Mouse (Mus musculus) right cerebral cortex, postnatal 14 days (tissue): Measurements from ENCODE around the gene Psmd12.

ENCODE experiments used
- DNase-seq: peaks from one replicate; pipeline ENCODE4 v3.0.0; 2022

The Psmd12 gene

DNA sequence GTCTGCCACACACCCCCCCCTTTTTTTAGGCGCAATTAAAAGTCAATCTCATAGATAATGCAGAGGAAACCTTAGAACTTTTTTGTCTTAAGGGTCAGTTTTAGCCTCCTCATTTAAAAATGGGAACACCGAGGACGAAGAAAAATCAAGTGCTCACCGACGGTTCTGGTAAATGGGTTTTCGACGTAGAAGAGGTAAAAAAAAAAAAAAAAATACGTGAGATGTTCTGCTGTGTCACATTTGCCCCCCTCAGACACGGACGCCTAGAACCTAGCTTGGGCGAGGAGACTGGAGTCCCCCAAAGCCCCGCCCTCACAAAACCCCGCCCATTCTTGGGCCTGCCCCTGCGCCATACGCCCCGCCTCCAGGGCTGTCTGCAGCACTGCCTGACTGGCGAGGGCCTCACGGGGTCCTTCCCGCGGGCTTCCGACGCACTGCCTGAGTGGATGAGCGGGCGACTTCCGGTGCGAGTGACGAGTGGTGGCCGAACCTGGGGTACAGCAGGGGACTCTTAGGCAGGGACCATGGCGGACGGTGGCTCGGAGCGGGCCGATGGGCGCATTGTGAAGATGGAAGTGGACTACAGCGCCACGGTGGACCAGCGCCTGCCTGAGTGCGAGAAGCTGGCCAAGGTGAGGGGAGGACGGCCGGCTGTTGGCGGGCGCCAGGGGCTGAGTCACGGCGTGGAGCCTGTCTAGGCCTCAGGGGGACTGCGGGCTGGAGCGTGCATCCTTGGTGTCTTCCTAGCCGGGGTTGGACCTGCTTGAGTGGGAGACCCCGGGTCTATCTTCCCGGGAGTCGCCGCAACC is at the start of gene Psmd12:
Gene Psmd12 (plus strand): TSS at position 432 of the 809 bp plus-strand sequence.
- peak; percentile 93 for DNase-seq

DNA sequence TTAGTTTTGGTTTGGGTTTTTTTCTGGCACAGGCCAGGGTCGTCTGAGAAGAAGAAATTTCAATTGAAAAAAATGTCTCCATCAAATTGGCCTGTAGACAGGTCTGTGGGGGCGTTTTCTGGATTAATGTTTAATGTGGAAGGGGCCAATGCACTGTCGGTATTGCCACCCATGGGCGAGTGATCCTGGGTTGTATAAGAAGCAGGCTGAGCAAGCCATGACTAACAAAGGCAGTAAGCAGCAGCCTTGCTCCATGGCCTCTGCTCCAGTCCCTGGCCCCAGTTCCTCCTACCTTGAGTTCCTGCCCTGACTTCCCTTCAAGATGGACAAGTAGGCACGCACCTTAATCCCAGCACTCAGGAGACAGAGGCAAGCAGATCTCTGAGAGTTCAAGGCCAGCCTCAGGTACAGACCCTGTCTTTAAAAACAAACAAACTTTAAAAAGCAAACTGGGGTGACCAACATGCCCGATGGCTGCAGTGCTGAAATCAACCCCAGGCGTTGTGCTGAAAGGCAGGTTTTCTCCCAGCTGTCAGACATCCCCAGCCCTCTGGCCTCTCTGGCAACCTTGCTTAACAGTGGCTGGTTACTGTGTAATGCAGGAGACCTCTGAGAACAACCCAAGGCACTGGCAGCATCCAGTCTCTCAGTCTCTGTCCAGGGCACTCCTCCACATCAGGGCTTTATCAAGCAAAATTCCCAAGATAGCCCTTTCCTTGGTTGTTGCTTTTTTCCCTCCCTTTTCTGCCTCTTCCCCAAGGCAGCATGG is 47.9 kb upstream of the Psmd12 start:
- DNase-seq: no peak

DNA sequence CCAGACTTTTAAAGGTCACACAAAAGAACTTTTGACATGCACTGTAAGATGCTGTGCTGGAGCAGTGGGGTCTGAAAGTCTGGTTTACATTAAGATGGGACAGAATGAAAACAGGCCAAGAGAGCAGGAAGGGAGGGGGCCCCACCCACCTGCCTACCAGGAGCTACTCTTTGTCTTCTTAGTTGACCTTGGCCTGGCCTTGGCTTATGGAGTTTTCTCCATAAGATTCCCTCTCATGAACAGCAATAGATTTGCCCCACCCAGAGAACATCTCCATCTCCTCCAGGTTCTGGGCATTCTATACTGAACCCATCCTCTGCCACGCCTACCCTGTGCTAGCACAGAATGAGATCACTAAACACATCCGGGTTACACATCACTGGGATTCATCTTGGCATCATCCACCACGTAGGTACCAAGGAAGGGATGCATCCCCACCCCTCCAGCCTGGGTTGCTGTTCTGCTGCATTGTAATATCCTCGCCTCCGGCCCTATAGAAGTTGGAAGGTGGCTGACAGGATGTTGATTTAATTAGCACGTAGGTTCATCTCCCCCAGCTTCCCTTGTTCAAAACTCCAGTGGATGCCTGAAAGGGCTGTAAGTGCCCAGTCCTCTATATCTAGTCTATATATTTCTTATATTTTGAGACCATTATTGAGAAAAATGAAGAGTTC is 43.4 kb upstream of the Psmd12 start:
- DNase-seq: no peak

DNA sequence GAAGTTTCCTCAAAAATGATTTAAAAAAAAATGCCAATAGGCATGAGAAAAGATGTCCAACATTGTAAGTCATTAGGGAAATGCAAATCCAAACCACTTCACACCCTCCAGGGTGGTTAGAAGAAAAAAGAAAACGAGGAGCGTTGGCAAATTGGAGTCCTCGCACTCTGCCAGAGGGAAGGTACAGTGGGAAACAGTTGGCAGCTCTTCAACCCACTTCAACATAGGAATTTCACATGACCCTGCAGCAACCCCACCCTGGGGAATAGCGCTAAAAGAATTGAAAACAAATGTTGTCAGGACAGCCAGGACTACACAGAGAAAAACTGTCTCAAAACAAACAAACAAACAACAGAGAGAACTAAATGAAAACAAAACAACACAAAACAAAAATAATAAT is 41.6 kb upstream of the Psmd12 start:
- no peak for DNase-seq

DNA sequence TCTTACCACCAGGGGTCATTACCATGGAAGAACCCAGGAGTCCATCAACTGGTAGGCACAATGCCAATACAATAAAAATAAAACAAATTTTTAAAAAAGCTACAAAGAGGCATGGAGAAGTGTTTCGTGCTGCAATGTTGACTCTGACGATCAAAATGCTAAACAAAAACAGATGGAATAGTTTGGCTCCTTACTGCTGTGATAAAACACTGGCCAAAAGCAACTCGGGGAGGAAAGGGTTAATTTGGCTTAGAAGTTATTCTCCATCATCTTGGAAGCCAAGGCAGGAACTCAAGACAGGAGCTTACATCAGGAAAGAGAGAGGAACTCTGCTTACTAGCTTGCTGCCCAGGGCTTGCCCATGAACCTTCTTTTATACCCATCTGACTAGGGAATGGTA is 41.1 kb upstream of the Psmd12 start:
- no peak for DNase-seq

DNA sequence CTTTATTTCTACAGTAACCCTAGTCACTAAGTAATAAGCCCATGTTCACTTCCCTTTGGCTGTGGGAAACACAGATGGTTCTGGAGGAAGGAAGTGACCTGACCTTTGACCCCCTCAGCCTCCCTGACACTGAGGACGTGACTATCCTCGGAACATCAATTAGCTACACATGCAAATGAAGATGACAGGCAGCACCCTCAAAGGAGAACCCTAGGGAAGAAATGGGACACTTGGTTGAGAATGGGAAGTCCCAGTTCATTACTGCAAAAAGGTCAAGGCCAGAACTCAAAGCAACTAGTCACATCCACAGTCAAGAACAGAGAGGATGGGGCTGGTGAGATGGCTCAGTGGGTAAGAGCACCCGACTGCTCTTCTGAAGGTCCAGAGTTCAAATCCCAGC is 38.2 kb upstream of the Psmd12 start:
- DNase-seq: no peak

DNA sequence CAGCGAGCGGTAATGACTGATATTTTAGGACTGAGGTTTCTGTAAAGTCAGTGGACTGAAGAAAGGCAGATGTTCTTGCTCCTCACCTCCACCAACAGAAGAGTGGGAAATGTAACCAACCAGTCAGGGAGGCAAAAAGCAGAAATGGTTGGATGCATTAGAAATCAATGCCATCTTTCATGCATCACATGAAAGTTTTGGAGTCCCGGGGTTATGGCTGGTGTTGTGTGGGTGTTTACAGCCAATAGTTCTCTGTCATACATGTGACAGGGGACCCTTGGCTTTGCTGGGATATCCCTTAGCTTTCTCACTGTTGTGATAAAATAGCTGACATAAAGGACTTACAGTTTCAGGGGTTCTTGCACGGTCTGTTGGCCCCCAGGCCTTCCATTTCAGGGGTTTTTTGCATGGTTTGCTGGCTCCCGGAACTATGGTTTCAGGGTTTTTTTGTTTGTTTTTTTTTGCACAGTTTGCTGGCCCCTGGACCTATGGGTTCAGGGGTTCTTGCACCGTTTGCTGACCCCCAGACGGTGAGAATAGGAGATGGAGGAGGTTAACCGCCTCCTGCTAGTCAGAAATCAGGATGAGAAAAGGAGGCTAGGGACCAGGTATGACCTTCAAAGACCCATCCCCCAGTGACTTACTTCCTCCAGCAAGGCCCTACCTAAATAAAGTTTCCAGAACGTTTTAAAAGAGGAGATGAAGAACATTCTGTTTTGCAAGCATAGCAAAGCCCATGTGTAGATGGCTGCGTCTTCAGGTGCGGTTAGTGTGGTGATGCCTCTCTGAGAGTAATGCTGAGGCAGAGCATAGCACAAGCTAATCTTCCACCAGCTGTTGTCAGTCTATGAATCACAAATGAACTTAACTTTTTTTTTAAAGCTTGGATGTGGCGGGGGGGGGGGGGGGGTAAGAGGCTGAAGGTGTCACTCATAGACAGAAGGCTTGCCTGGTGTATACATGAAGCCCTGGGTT is 35.9 kb upstream of the Psmd12 start:
- DNase-seq: no peak

DNA sequence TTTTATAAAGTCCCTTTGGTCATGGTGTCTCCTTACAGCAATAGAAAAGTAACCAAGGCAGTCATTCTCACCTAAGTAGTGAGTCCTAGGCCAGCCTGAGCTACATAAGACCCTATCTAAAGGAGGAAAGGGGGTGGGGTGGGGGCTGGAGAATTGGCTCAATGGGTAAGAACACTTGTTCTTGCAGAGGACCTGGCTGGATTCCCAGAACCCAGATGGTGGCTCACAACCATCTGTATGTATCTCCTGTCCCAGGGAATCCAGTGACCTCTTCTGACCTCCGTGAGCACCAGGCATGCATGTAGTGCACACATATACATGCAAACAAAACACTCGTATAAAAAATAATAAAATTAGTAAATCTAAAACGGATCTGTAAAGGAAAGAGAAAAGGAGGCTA is 33.6 kb upstream of the Psmd12 start:
- DNase-seq: peak; percentile 19

DNA sequence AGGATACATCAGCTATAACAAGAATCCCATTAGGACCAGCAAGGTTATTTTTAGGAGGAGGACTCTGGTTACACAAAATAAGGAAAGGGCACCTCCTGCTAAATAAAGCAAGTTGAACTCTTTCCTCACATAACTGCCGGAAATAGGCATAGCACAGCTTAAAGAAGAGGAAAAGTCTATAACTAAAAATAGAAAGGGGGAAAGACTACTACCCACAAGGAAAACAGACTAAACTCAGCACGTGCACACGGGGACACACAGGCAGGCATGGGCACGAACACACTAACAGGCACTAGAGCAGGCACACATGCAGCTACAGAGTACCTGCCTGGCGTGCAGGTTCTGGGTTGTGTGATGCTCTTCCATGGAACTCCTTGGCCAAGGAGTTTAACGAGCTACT is 32.6 kb upstream of the Psmd12 start:
- DNase-seq: no peak

DNA sequence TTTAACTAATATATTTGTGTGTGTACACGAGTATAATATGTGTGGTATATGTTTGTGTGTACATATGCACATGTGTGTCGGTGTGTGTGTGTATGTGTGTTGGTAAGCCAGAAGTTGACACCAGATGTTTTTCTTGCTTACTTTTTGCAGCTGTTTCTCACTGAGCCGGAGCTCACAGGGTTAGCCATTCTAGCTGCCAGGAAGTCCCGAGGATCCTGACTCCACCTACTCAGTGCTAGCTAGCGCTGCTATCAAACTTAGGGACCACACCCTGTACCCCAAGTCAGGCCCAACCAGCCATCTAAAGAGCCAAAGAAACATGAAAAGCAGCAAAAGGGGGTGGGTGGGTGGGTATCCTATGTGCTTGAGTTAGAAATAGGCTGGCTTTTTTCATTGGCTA is 31.9 kb upstream of the Psmd12 start:
- DNase-seq: no peak

DNA sequence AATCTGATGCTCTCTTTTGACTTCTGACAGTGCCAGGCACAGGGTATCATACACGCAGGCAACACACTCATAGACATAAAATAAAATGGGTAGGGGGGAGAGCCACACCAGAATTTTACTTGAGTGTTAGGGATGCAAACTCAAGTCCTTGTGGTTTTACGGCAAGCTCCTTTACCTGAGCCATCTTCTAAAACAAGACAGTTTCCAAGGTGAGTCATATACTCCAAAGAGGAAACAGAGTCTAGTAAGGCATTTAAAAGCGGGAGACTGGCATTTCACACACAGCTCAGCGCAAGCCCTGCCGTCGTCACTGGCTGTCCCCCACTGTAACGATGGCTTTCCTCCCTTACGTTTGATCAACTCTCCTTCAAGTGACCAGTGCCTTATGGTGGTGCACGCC is 31.4 kb upstream of the Psmd12 start:
- DNase-seq: no peak

DNA sequence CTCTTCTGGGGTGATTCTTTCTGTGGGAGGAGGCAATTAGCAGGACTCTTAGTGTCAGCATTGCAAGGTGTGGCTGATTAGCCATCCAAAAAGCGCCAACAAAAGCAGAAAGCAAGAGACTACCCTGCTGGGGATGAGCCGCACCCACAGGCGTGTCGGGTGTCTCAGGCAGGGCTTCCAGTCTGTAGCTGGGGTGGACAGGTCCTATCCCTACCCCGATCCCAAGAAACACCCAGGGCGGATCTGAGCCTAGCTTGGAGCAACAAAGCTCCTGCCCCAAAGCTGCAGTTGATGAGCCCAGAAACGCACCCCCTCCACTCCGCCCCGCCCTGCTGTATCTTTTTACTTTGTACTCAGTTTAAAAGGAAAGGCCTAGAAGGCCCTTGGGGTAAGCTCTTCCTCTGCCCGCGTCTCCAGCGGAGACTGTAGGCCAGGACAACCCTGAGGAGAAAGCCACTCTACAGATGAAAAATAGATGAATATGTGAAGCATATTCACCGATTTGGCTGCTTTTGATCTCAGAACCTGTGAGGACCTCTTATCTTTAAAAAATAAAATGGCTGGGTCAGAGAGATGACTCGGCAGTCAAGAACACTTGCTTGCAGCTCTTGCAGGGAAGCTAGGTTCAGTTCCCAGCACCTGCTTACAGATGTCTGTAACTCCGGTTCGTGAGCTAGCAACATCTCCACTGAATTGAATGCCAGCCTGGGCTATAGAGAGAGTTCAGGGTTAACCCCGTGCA is 29.9 kb upstream of the Psmd12 start:
- no peak for DNase-seq

DNA sequence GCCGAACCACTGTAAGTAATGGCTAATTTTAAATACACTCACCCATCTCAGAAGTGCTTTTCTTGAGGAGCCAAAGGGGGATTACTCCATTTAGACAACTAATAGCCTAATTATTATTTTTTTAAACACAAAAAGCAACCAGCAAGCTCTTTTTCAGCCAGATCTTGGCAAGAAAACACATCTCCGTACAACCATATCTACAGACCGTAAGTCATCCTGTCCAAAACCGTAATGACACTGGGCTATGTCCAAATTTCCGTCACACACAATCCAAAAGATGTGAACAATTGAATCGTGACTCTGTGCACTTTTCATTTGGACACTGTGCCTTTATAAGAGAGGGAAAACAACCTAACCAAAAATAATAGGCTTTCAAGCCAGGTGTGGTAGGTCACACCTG is 29.2 kb upstream of the Psmd12 start:
- no peak for DNase-seq

DNA sequence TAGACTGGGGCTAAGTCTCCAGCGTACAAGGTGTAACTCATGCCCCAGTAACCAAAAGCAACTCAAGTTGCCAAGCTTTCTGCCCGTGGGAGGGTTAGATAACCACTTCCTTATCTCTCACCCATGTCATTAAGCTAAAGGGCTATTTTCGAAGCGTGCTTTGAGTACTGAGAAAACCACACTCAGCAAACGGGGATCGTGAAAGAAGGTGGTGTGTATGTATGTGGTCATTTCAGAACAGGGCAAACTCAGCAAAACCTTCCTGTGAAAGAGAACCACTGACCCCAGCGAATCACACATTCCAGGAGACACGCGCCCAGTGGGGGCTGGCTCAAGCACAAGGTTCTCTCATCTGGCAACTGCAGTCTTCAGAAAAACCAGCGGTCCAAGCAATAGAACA is 28.2 kb upstream of the Psmd12 start:
- DNase-seq: no peak

DNA sequence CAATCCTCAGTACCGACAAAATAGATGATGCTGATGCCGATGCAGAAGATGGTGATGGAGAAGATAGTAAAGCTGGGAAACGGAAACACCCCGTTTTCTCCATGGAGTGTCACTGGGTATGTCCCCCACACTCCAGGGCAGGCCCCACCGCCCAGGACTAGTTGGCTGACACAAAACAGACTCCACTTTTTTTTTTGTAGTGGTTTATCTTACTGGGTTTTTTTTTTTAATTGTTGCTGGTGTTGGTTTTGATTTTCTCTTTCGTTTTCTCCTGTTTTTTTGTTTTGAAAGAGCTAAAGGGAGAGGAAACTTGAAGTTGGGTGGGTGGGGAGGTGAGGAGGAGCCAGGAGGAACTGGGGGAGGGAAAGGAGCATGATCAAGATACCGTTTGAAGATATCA is 27.2 kb upstream of the Psmd12 start:
- DNase-seq: no peak

DNA sequence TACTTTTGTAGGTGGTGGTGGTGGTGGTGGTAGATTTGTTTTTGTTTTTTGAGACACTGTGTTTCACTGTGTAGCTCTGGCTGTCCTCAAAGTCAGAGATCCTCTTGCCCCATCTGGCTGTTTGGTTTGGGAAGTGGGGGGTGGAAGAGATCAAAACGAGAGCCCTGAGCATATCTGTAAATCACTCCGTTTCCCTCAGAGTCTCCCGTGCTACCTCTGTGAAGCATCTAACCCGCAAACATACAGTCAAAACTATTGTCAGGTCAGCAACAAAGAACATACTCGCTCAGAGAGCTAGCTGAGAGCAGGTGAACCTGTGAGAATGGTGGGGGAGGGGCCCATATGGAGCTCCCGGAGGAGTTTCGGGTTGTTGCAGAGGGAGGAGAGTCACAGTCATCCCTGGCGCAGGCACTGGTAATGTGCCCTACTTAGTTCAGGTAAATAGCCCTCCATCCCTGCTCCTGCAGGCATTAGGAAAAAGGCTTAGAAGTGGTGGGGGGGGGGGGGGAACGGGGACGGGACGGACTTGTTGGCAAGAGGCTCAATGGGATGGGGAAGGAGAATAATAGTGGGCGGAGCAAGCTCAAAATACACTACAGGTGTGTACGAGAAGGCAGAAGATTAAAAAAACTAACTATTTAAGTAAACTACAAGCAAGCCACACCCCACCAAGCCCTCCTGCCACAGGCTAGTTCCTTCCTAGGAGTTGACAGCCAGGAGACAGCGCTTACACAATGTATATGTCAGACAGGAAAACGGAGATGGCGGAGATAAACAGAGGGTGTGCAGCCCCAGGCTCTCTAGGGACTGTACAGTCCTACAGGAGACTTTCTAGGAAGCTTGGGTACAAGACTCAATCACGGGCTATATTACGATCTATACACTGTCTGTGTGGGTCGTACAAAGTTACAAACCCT is 24.5 kb upstream of the Psmd12 start:
- peak; percentile 16 for DNase-seq

DNA sequence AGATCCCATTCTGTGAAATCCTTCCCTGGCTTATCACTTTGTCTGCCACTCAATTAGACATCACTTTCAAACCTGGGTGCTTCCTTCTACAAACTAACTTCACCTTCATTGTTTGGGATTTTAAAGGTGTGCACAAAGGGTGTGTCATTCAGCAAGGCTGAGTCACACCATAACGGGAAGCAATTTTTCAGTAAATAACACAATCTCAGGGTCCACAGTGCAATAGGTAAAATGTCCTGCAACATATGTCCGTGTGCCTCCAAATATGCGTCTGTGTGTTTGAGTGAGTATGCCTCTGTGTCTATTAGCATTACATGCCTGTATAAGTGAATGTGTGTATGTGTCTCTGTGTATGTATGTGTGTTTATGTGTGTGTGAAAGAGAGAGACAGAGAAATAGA is 22.0 kb upstream of the Psmd12 start:
- DNase-seq: no peak

DNA sequence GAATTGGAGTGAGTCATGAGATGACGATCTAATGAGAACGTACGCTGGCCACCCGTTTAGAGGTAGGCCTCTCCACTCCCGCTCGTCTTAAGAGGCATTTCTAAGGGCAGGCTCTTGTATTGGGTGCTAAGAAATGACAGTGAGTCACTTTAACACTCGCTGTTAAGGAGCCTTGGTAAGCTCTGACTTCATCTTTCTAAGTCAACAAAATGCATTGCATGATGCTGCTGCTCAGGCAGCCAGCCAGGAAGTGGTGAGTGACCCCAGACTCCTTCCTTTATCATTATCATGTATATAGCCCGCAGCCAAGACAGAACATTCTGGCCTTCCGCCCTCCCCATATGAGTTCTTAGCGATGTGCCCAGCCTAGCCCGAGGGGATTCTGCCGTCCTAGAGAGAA is 21.0 kb upstream of the Psmd12 start:
- DNase-seq: no peak

DNA sequence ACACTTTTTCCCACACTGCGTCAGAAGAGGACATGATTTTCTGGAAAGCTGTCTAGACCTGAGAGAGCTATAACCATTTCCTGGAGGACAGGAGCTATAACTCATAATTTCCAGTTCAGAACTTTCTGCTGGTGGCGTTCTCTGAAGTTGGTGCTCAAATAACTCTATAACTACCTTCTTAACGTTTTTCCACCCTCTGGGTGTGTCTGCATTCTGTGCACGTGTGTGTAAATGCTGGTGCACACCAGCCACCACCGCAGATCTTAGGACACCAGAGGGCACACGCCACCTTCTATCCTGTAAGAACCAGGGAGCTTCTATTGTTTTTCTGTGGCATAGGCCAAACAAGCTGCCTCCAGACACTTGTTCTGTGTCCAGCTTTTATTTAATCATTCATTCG is 20.3 kb upstream of the Psmd12 start:
- DNase-seq: no peak

DNA sequence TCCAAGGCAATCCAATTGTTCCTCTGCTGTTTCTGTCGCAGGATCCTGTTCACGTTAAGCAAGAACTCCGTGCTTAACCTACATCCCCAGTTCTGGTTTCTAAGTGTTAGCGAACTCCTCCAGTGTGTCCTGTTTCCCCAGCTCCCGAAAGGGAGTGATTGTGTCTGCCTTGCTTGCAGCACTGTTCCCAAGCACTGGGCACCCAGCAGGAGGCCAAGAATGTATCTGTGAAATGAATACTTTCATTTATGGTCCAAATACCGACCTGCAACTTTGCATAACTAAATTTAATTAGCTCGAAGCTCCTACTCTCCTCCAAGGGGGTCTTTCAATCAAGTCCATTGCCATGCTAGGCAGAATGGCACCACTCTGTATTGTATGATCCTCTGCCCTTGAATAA is 19.5 kb upstream of the Psmd12 start:
- no peak for DNase-seq

DNA sequence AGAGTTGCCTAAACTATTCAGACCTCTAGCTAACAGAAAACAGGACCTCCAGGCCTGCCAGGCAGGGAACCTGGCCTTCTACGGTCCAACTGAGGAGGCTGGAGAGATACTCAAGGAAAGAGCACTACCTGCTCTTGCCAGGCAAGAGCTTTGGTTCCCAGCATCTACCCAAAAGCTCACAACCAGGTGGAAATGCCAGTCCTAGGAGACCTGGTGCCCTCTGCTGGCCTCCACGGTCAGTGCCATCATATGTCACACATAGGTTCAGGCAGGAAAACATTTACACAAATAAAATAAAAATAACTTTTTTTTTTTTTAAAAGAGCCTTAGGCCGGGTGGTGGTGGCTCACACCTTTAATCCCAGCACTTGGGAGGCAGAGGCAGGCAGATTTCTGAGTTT is 16.8 kb upstream of the Psmd12 start:
- DNase-seq: no peak
